Mouse (Mus musculus) mouse embryonic stem cell (cell line): ENCODE data around the gene Sparcl1.

Experiments used
- in situ Hi-C, 2 experiments: fragments of 300-500 bp; cut with MboI; formaldehyde crosslinking; loops; 1 replicate in 1 of 2; 3 replicates in 1 of 2; pipeline ENCODE4 v1.14.3; 2019 to 2020; ENCODE audit warnings: low sequenced_read_pairs in 2 of 2, low pct_unique_long_range_greater_than_20kb in 1 of 2, mixed read lengths in 1 of 2; ENCODE audit not compliant: unreplicated experiment in 1 of 2

Sparcl1 gene

GRCm38 (mm10) chr5:104042906-104043305 is 70.6 kb downstream of the Sparcl1 start:
- in situ Hi-C loops, result no loop called here

GRCm38 (mm10) chr5:104039154-104039932 is 74.2 kb downstream of the Sparcl1 start:
- in situ Hi-C loops, result loop anchor here in 1 of 2 experiments (5.0 kb wide), 1 partner anchor 42 kb away; no protein-coding TSS in a partner anchor

GRCm38 (mm10) chr5:104036686-104037085 is 76.8 kb downstream of the Sparcl1 start:
- in situ Hi-C loops, result loop anchor here in 1 of 2 experiments (5.0 kb wide), 1 partner anchor 39 kb away; no protein-coding TSS in a partner anchor

- in situ Hi-C loops, result loop anchor here in 1 of 2 experiments (5.0 kb wide), 1 partner anchor 39 kb away; no protein-coding TSS in a partner anchor
These were observed 77.7 kb downstream of the Sparcl1 start for GRCm38 (mm10) chr5:104035824-104036223.

GRCm38 (mm10) chr5:104035066-104035465 is 78.5 kb downstream of the Sparcl1 start:
- in situ Hi-C loops, result loop anchor here in 1 of 2 experiments (5.0 kb wide), 1 partner anchor 38 kb away; no protein-coding TSS in a partner anchor

GRCm38 (mm10) chr5:104032434-104033097 is 81.0 kb downstream of the Sparcl1 start:
- in situ Hi-C loops, result no loop called here
